Mouse (Mus musculus): Measurements from ENCODE around the gene Pllp.

The Pllp gene

DNA sequence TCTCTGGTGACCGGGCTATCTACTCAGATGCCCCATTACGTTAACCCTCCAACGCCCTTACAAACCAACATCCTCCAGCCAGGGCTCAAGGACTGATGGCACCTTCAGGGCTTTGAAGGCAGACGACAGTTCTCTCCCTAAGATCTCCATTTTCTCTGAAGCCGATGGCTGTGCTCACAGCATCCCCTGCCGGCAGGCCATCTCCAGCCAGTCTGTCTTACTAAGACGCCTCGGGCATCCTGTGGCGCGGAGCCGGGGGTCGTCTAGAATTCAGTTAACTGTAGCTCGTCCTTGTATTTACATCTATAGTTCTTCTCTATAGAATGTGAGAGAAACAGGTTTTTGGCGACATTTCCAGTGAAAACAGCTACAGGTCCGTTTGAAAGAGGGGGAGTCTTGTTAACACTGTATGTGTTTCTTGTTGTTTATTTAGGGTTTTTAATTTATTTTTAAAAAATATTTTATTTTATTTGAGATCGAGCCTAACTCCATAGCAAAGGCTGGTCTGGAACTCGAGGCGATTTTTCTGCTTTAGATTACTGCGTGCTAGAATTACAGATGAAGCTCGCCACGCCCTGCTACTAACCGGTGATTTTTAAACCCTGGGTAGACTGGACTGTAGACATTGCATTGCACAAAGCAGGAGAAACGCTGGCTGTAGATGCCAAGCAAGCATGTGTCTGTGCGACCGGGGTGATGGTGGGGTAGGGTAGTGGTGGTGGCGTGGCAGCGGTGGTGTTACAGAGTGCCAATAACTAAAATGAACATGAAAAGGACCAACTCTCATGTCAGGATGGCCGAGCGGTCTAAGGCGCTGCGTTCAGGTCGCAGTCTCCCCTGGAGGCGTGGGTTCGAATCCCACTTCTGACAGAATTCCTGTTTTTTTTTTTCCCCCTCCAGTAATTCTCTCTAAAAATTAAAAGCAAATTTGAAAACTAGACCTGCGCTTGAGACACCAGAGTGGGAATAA, 7.1 kb upstream of the Pllp start:
- DNase-seq = peak; percentile 81 to 88

- no peak for DNase-seq
Observed at GRCm38 (mm10) chr8:94702156-94702555, 6.1 kb upstream of the Pllp start.

- no peak for DNase-seq
Observed at GRCm38 (mm10) chr8:94700421-94700935, 4.4 kb upstream of the Pllp start.

DNA sequence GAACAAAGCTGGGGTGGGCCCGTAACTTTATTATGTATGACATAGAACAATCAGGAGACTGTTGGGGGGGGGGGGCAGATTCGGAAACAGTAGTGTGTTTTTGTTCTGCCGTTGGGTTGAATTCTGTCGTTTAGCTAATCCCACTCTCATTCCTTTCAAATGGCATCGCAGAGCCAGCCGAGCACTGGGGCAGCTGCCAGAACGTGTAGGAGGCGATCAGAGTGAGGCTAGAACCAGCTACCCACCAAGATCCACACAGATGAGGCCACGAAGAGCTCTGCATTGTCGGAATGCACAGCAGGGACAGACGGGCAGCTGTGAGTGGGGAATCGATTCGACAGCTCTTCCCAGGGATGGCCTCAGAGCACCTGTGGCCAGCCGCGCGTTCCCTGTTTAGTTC, 3.3 kb upstream of the Pllp start:
- DNase-seq = peak in 1 of 2 experiments; percentile 48

GRCm38 (mm10) chr8:94697956-94698355, 1.9 kb upstream of the Pllp start:
- no peak for DNase-seq

- DNase-seq = no peak
Observed at GRCm38 (mm10) chr8:94696566-94696965, 488 bp upstream of the Pllp start.

DNA sequence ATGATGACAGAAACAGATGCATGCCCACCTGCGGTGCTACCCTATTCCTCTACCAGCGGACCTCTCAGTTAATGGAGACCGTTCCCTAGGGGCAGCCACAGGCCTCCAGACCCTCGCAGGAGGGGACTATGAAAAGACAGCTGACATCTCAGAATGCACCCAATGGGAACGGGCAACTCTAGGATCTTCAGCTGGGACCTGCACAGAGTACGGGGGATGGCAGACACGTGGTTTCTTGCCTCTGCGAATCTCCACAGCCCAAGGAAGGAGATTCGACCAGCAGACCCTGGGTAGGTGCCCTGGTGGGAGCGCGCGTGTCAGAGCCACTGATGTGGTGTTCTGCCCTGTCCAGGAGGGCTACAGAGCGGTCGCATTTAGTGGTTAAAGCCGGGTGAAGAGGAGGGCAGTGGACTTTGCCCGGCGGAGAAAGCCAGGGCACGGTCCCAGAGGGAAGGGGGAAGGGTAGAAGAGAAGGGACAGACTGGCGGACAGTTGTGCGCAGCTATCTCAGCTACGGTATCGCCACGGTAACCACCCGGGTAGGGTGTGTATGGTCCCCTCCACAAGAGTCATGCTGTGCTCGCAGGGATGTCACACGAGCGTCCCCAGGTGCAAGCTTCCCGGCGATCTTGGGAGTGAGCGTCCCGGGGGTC, 611 bp downstream of the Pllp start:
- DNase-seq = peak in 1 of 2 experiments; percentile 34

- no peak for DNase-seq
Observed at GRCm38 (mm10) chr8:94694701-94695100, 1.4 kb downstream of the Pllp start.

DNA sequence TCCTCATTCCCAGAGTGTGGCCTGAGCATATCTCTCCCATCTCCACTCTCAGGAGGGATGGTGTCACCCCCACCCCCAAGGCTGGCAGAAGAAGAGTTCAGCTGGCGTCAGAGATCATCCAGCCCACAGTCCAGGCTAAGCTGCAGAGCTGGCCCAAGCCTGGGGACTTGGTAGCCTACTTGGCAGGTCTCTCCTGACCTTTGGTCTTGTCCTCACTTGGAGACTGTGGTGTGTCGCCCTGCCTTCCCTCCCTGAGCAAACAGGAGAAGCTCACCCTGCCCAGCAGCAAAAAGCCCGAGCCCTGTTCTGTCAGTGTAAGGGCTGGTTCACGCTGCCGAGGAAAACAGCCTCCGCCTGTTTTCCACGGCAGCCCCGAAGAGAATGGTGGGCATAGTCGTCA, 10.1 kb downstream of the Pllp start:
- DNase-seq = no peak

- DNase-seq = no peak
Observed at GRCm38 (mm10) chr8:94684287-94684686, 11.8 kb downstream of the Pllp start.

GRCm38 (mm10) chr8:94682732-94683524, 13.2 kb downstream of the Pllp start:
- DNase-seq = no peak

DNA sequence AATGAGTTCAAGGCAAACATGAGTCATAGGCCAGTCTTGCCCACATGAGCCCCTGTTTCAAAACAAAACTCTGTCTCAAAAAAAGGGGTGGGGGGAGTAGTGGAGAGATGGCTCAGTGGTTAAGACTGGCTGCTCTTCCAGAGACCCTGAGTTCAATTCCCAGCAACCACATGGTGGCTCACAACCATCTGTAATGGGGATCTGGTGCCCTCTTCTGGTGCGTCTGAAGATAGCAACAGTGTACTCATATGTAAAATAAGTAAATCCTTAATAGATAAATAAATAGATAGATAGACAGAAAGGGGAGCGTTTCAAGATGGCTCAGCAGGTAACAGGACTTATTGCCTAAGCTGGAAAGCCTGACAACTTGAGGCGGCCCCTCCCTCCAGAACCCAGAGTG, 15.7 kb downstream of the Pllp start:
- no peak for DNase-seq

DNA sequence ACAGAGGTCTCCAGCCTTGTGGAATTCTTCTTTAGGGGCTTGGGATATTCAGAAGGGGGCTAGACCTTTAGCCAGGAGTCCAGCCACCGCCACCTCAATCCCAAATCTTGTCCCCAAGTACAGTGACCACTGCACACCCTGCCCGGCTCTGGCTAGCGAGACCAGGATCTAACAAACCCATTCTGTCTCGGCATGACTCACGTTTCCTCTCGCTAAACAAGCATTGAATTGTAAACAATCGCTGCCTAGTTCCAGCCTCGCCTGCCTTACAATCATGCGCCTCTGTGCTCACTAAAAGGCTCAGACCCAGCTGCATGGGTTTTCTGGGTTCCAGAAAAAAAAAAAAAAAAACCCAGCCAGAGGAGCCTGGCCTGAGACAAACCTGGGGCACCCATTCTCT, 17.5 kb downstream of the Pllp start:
- no peak for DNase-seq

GRCm38 (mm10) chr8:94675923-94676322, 20.2 kb downstream of the Pllp start:
- peak in 1 of 2 experiments; percentile 48 for DNase-seq

- DNase-seq = no peak
Observed at GRCm38 (mm10) chr8:94674384-94674783, 21.7 kb downstream of the Pllp start.

- peak; percentile 96 to 98 for DNase-seq
Observed at GRCm38 (mm10) chr8:94666456-94667308, 29.4 kb downstream of the Pllp start, which contains the start of gene Arl2bp. TSS of gene Arl2bp (plus strand) at chr8:94666600.

DNA sequence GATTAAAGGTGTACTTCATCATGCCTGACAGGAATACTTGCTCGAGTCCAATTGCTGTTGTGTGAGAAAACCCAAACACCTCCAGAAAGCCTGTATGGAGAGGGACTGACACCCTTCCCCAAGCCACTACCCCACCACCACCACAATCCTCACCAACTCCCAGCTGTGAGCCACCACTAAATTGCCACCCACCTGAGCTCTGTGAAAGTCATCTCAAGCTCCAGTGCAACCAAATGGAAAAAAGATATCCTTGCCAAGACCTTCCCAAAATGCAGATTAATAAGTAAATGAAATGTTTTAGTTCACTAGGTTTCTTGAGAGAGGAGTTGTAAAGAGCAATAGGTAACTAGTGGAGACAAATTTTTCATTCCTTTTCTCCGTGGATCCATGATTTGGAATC, 31.4 kb downstream of the Pllp start:
- no peak for DNase-seq

DNA sequence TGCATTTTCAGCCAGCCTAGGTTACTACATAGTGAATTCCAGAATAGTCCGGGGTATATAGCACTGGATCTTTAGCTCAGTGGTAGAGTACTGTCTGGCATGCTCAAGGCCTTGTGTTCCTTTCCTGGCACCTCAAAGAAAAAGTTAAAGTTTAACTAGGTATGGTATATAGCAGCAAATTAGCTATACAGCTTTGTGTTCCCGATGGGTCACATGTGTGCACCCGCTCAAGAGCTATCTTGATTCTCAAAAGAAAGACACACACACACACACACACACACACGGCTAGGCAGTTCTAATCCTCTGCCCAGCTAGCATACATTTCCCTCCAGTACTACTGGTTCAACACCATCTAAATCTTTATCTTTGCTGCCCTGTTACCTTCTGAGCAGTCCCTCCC, 35.7 kb downstream of the Pllp start:
- DNase-seq = no peak

- DNase-seq = no peak
Observed at GRCm38 (mm10) chr8:94658031-94658430, 38.0 kb downstream of the Pllp start.

DNA sequence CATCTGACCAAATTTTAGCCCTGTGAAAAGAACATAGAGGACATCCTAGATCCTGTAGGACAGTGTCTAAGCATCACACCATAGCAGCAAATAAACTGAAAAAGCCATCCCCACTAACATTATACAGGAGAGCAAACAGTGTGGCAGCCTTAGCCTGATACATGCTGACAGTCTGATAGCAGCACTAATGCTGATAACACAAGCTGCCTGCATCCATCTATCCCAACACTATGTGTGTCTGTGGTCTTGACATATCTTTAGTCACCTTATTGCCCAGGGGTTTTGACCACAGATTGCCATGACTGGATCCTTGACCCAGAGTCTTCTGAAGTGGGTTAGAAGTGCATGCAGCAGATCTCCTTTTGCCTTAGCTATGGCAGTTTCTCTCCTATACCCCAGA, 41.1 kb downstream of the Pllp start:
- no peak for DNase-seq

DNA sequence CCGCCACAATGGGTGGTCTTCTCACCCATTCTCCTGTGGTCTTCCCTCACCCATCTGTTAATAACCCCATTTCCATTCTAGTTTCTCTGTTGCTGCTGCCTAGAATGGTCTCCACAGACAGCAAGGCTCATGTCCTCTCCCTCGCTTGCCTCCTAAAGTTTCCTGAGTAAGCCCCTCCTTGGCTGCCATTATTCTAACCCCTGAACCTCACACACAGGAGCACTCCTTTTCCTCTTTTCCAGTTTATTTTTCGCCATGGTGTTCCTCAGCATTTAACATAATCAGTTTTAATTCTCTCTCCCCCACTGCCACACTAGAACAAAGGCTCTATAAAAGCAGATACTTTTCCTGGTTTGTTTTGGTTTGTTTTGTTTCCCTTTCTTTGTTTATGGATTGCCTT, 43.1 kb downstream of the Pllp start:
- no peak for DNase-seq

- no peak for DNase-seq
Observed at GRCm38 (mm10) chr8:94649496-94649895, 46.6 kb downstream of the Pllp start.

All from cerebellum, postnatal 10 days (tissue).